Mouse (Mus musculus) liver, postnatal 0 days (tissue): Measurements from ENCODE around the gene Dupd1.

Experiments
- CTCF ChIP-seq: sonication (generic); IDR thresholded peaks from 2 replicates; pipeline ENCODE4 v1.5.1; 2016; ENCODE audit warnings: antibody characterized with exemption, low read depth
- EP300 ChIP-seq: IDR thresholded peaks from 2 replicates; pipeline ENCODE4 v1.6.1; 2016; ENCODE audit warnings: antibody characterized with exemption, low read depth, mild to moderate bottlenecking

DNA sequence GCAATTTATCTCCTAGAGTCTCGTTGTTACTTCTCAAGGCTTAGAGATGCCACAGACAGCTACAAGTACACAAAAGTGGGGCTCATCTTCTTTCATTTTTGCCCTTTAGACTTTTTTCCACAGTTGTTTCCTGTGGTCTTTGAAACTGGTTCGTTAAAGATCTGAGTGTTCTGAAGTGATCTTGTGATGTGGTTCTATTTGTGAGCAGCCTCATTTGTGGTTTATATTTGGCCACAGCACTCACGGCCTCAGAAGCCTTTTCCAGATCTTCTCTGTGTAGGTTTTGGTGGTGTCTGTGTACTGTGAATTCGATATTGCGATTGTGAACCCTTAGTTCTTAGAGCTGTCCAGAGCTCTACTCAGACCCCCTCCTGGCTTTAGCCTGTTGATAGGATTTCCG is 77.8 kb downstream of the Dupd1 start:
- TF ChIP-seq CTCF (no peak), EP300 (no peak)
